Mouse (Mus musculus) liver, embryonic 12.5 days (tissue): ENCODE results near the gene Abca13. TPM values are rescaled to one million over a fixed set of nuclear protein-coding genes. Genes with fewer than 3 reads are reported as not detected.
"Not testable (repeated sequence)": the region's sequence is repeated elsewhere in the genome, so short reads cannot be mapped to it uniquely, and the experiment has no call there.

Experiments
- ATAC-seq: fragments of 200-750 bp; cut with Nextera tagmentation; 2 replicates; pipeline ENCODE4 v1.8.0; 2017; ENCODE audit warnings: moderate number of reproducible peaks, mild to moderate bottlenecking, moderate library complexity
- H3K27ac ChIP-seq: fragments of 300-500 bp; sonication (generic); 2 replicates; pipeline ENCODE4 v1.5.1; 2016; ENCODE audit warnings: mild to moderate bottlenecking
- H3K27me3 ChIP-seq: fragments of 300-500 bp; sonication (generic); replicated peaks from 2 replicates; pipeline ENCODE4 v1.6.1; 2016; ENCODE audit warnings: mild to moderate bottlenecking, moderate library complexity
- H3K36me3 ChIP-seq: fragments of 300-500 bp; sonication (generic); 2 replicates; pipeline ENCODE4 v1.6.1; 2016; ENCODE audit warnings: mild to moderate bottlenecking, moderate library complexity
- H3K4me1 ChIP-seq: fragments of 300-500 bp; sonication (generic); 2 replicates; pipeline ENCODE4 v1.6.1; 2016
- H3K4me2 ChIP-seq: fragments of 300-500 bp; sonication (generic); 2 replicates; pipeline ENCODE4 v1.6.1; 2016; ENCODE audit warnings: mild to moderate bottlenecking, moderate library complexity
- H3K4me3 ChIP-seq: fragments of 300-500 bp; sonication (generic); 2 replicates; pipeline ENCODE4 v1.5.1; 2016; ENCODE audit warnings: mild to moderate bottlenecking, moderate library complexity
- H3K9ac ChIP-seq: fragments of 300-500 bp; sonication (generic); 2 replicates; pipeline ENCODE4 v1.6.1; 2016; ENCODE audit warnings: mild to moderate bottlenecking, moderate library complexity
- H3K9me3 ChIP-seq: fragments of 300-500 bp; sonication (generic); replicated peaks from 2 replicates; pipeline ENCODE4 v1.6.1; 2016; ENCODE audit warnings: mild to moderate bottlenecking, moderate library complexity
- WGBS: fragments of 180-500 bp; shearing (Covaris S2); methylation state at CpG from one replicate; pipeline ENCODE4 v1.1.7; 2016; ENCODE audit not compliant: insufficient replicate concordance; 5-methylcytosine and 5-hydroxymethylcytosine counted together
- polyA plus RNA-seq: library from polyadenylated mRNA; unstranded; fragments of >200 nt; fragmentation: Nextera tagmentation; extraction: Ambion mirVana; gene quantifications from 2 replicates; pipeline ENCODE4 v1.2.1, GENCODE M21; 2016

Abca13 gene
- polyA plus RNA-seq, 1 experiment from 2014 or later: 0.04 TPM

GRCm38 (mm10) chr11:9439781-9440180 is 248.0 kb downstream of the Abca13 start:
- 48% methylated on average over 2 of the region's 2 CpGs for WGBS
- Histone ChIP-seq H3K9ac (no peak overlapping the region), H3K4me2 (no peak overlapping the region), H3K9me3 (no peaks in the 10 kb centered on the region), H3K4me1 (no peaks in the 10 kb centered on the region), H3K36me3 (no peaks in the 10 kb centered on the region), H3K4me3 (no peak overlapping the region), H3K27ac (no peak overlapping the region), H3K27me3 (no peaks in the 10 kb centered on the region)
- no peak for ATAC-seq

DNA sequence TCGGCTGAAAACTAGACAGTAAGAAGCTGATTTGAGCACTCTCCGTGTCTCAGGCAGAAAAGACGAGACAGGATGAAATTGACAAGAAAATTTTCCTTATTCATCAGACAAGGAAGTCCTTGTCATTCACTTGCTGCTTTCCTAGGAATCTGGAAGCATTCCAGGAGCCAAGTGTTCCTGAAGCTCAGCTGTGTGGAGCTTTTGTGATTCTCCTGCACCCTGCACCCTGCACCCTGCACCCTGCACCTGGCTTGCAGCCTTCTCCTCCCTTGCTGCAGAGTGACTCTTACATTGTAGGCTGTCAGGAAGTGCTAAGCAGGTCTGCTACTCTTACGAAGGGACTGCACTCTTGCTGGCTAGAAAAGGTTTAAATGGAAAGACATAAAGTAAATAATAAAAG is 249.4 kb downstream of the Abca13 start:
- 64% methylated on average over 4 of the region's 4 CpGs for WGBS
- Histone ChIP-seq H3K4me1 (no peaks in the 10 kb centered on the region), H3K4me3 (no peak overlapping the region), H3K9ac (no peak overlapping the region), H3K9me3 (no peaks in the 10 kb centered on the region), H3K27ac (no peak overlapping the region), H3K4me2 (no peak overlapping the region), H3K27me3 (no peaks in the 10 kb centered on the region), H3K36me3 (no peaks in the 10 kb centered on the region)
- no peak for ATAC-seq

DNA sequence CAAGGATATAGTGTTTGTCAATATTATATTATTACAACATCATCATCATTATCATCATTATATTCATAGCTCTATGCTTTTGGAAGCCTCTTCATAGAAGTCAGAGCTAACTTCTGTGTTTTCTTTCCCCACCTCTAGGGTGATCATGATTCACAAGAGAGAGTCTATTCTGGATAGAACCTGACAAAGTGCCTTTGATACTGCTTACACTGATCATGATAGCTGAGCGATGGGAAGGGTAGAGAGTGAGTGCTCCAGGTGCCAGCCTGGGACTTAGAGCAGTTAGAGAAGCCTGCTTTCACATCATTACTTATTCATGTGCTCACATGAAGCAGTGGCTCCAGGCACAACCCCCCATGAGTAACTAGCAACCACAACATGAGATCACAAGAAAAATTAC is 280.7 kb downstream of the Abca13 start:
- Histone ChIP-seq H3K9ac (no peak overlapping the region), H3K36me3 (no peaks in the 10 kb centered on the region), H3K4me3 (no peak overlapping the region), H3K27me3 (no peaks in the 10 kb centered on the region), H3K4me1 (no peaks in the 10 kb centered on the region), H3K9me3 (no peaks in the 10 kb centered on the region), H3K27ac (no peak overlapping the region), H3K4me2 (no peak overlapping the region)
- WGBS: 76% methylated on average over 1 of the region's 1 CpGs
- ATAC-seq: no peak

DNA sequence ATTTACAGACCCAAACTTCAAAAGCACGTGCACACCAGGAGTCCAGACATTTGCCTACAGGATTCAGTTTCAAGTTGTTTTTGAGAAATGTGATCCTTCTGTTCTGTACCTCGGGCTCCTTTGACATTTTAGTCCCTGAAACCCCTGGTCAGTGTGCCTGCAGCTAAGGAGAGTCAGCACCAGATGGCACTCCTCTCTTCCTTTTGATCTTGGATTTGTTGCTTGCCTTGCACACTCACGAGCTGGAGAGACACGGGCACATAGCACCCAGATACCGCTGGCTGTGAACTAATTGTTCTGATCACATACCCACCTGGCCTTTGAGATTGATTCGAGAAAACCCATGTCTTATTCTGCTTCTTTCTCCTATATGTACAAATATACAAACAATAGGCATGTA is 289.8 kb downstream of the Abca13 start:
- Histone ChIP-seq H3K36me3 (no peaks in the 10 kb centered on the region), H3K9ac (no peak overlapping the region), H3K9me3 (no peaks in the 10 kb centered on the region), H3K4me2 (no peak overlapping the region), H3K4me1 (no peaks in the 10 kb centered on the region), H3K4me3 (no peak overlapping the region), H3K27me3 (no peaks in the 10 kb centered on the region), H3K27ac (no peak overlapping the region)
- no peak for ATAC-seq
- 18% methylated on average over 6 of the region's 6 CpGs for WGBS

GRCm38 (mm10) chr11:9500326-9501142 is 308.8 kb downstream of the Abca13 start:
- H3K36me3 ChIP-seq: no peaks in the 10 kb centered on the region
- H3K4me1 ChIP-seq: no peaks in the 10 kb centered on the region
- WGBS: 47% methylated on average over 5 of the region's 5 CpGs
- H3K9me3 ChIP-seq: no peaks in the 10 kb centered on the region
- no peak overlapping the region for H3K4me3 ChIP-seq
- H3K27me3 ChIP-seq: no peaks in the 10 kb centered on the region
- no peak for ATAC-seq
- no peak overlapping the region for H3K27ac ChIP-seq
- no peak overlapping the region for H3K4me2 ChIP-seq
- H3K9ac ChIP-seq: no peak overlapping the region

- not testable (repeated sequence) for H3K27me3 ChIP-seq, H3K4me3 ChIP-seq, ATAC-seq, H3K4me1 ChIP-seq, H3K9me3 ChIP-seq, H3K9ac ChIP-seq, H3K36me3 ChIP-seq, H3K27ac ChIP-seq, H3K4me2 ChIP-seq
- 56% methylated on average over 2 of the region's 2 CpGs for WGBS
Observed at GRCm38 (mm10) chr11:9514966-9515365, 323.2 kb downstream of the Abca13 start.

- H3K27me3 ChIP-seq: no peaks in the 10 kb centered on the region
- H3K9me3 ChIP-seq: no peaks in the 10 kb centered on the region
- 64% methylated on average over 3 of the region's 3 CpGs for WGBS
- H3K4me1 ChIP-seq: no peaks in the 10 kb centered on the region
- H3K9ac ChIP-seq: no peak overlapping the region
- no peak overlapping the region for H3K4me3 ChIP-seq
- no peaks in the 10 kb centered on the region for H3K36me3 ChIP-seq
- no peak overlapping the region for H3K27ac ChIP-seq
- ATAC-seq: no peak
- H3K4me2 ChIP-seq: no peak overlapping the region
Observed at GRCm38 (mm10) chr11:9528556-9528955, 336.8 kb downstream of the Abca13 start.

- H3K4me1 ChIP-seq: no peaks in the 10 kb centered on the region
- WGBS: 23% methylated on average over 8 of the region's 8 CpGs
- no peaks in the 10 kb centered on the region for H3K36me3 ChIP-seq
- no peak overlapping the region for H3K27ac ChIP-seq
- H3K4me2 ChIP-seq: no peak overlapping the region
- ATAC-seq: no peak
- H3K27me3 ChIP-seq: no peaks in the 10 kb centered on the region
- no peaks in the 10 kb centered on the region for H3K9me3 ChIP-seq
- H3K4me3 ChIP-seq: no peak overlapping the region
- H3K9ac ChIP-seq: no peak overlapping the region
Observed at GRCm38 (mm10) chr11:9531715-9532114, 340.0 kb downstream of the Abca13 start.

GRCm38 (mm10) chr11:9533189-9533588 is 341.4 kb downstream of the Abca13 start:
- Histone ChIP-seq H3K4me1 (no peaks in the 10 kb centered on the region), H3K27ac (no peak overlapping the region), H3K9ac (no peak overlapping the region), H3K36me3 (no peaks in the 10 kb centered on the region), H3K4me2 (no peak overlapping the region), H3K27me3 (no peaks in the 10 kb centered on the region), H3K9me3 (no peaks in the 10 kb centered on the region), H3K4me3 (no peak overlapping the region)
- 11% methylated on average over 1 of the region's 1 CpGs for WGBS
- no peak for ATAC-seq

GRCm38 (mm10) chr11:9533658-9534202 is 342.0 kb downstream of the Abca13 start:
- H3K27me3 ChIP-seq: no peaks in the 10 kb centered on the region
- WGBS: 48% methylated on average over 1 of the region's 1 CpGs

GRCm38 (mm10) chr11:9536811-9537210 is 345.1 kb downstream of the Abca13 start:
- 54% methylated on average over 6 of the region's 6 CpGs for WGBS
- Histone ChIP-seq H3K36me3 (no peaks in the 10 kb centered on the region), H3K4me3 (no peak overlapping the region), H3K9ac (no peak overlapping the region), H3K27me3 (no peaks in the 10 kb centered on the region), H3K9me3 (no peaks in the 10 kb centered on the region), H3K4me1 (no peaks in the 10 kb centered on the region), H3K4me2 (no peak overlapping the region), H3K27ac (no peak overlapping the region)
- ATAC-seq: no peak

More at GRCm38 (mm10) chr11:9533658-9534202, 342.0 kb downstream of the Abca13 start:
- Histone ChIP-seq H3K9me3 (no peaks in the 10 kb centered on the region), H3K27ac (no peak overlapping the region), H3K4me3 (no peak overlapping the region), H3K36me3 (no peaks in the 10 kb centered on the region), H3K9ac (no peak overlapping the region), H3K4me1 (no peaks in the 10 kb centered on the region), H3K4me2 (no peak overlapping the region)
- ATAC-seq: no peak

GRCm38 (mm10) chr11:9538328-9538727 is 346.6 kb downstream of the Abca13 start:
- Histone ChIP-seq H3K9ac (no peak overlapping the region), H3K27me3 (no peaks in the 10 kb centered on the region), H3K36me3 (no peaks in the 10 kb centered on the region), H3K4me1 (no peaks in the 10 kb centered on the region), H3K9me3 (no peaks in the 10 kb centered on the region), H3K4me3 (no peak overlapping the region), H3K4me2 (no peak overlapping the region), H3K27ac (no peak overlapping the region)
- no peak for ATAC-seq
- WGBS: 59% methylated on average over 1 of the region's 1 CpGs
